Mouse (Mus musculus) midbrain, embryonic 15.5 days (tissue): ENCODE results near the gene Ldah. TPM values are rescaled to one million over a fixed set of nuclear protein-coding genes. Genes with fewer than 3 reads are reported as not detected.

Experiments
- ATAC-seq: fragments of 200-750 bp; cut with Nextera tagmentation; replicated peaks from 2 replicates; pipeline ENCODE4 v1.8.0; 2017; ENCODE audit warnings: moderate TSS enrichment
- H3K27ac ChIP-seq: fragments of 300-500 bp; sonication (generic); 2 replicates; pipeline ENCODE4 v1.5.1; 2015; ENCODE audit warnings: mild to moderate bottlenecking, inconsistent platforms
- H3K27me3 ChIP-seq: fragments of 300-500 bp; sonication (generic); replicated peaks from 2 replicates; pipeline ENCODE4 v1.6.1; 2015; ENCODE audit warnings: inconsistent platforms
- H3K36me3 ChIP-seq: fragments of 300-500 bp; sonication (generic); replicated peaks from 2 replicates; pipeline ENCODE4 v1.6.1; 2015; ENCODE audit warnings: inconsistent platforms
- H3K4me1 ChIP-seq: fragments of 300-500 bp; sonication (generic); 2 replicates; pipeline ENCODE4 v1.6.1; 2015; ENCODE audit warnings: inconsistent platforms
- H3K4me2 ChIP-seq: fragments of 300-500 bp; sonication (generic); 2 replicates; pipeline ENCODE4 v1.6.1; 2015; ENCODE audit warnings: inconsistent platforms, mild to moderate bottlenecking, moderate library complexity
- H3K4me3 ChIP-seq: fragments of 300-500 bp; sonication (generic); 2 replicates; pipeline ENCODE4 v1.5.1; 2015; ENCODE audit warnings: mild to moderate bottlenecking, inconsistent platforms
- H3K9ac ChIP-seq: fragments of 300-500 bp; sonication (generic); 2 replicates; pipeline ENCODE4 v1.6.1; 2015; ENCODE audit warnings: mild to moderate bottlenecking, inconsistent platforms
- H3K9me3 ChIP-seq: fragments of 300-500 bp; sonication (generic); 2 replicates; pipeline ENCODE4 v1.6.1; 2016; ENCODE audit warnings: inconsistent platforms
- WGBS: fragments of 180-500 bp; shearing (Covaris S2); methylation state at CpG from one replicate; pipeline ENCODE4 v1.1.7; 2015; ENCODE audit warnings: mixed read lengths; 5-methylcytosine and 5-hydroxymethylcytosine counted together
- polyA plus RNA-seq: library from polyadenylated mRNA; unstranded; fragments of >200 nt; fragmentation: Nextera tagmentation; extraction: Ambion mirVana; gene quantifications from 2 replicates; pipeline ENCODE4 v1.2.1, GENCODE M21; 2015

Gene Ldah
- polyA plus RNA-seq, 1 experiment from 2014 or later, result 67.7 TPM

DNA sequence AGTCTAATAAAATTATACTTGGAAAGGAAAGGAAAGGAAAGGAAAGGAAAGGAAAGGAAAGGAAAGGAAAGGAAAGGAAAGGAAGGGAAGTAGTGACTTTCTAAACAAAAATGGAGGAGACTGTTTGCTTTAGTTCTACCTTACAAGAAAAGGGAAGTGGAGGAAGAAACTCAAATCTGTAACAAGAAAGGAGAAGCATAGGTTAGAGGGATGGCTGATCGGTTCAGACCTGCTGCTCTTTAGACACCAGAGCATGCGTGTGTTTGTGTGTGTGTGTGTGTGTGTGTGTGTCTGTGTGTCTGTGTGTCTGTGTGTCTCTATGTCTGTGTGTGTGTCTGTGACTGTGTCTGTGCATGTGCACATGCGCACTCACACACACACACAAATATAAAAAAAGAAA is 23.2 kb downstream of the Ldah start:
- H3K9ac ChIP-seq, result no peak overlapping the region
- H3K4me1 ChIP-seq, result no peaks in the 10 kb centered on the region
- no peak overlapping the region for H3K4me3 ChIP-seq
- no peak overlapping the region for H3K4me2 ChIP-seq
- WGBS, result 96% methylated on average over 3 of the region's 3 CpGs
- H3K27me3 ChIP-seq, result no peaks in the 10 kb centered on the region
- H3K9me3 ChIP-seq, result no peaks in the 10 kb centered on the region
- ATAC-seq, result no peak
- 0 out of 2 replicates have a peak, but pooled peaks cover 4% of the 10 kb centered on the region for H3K36me3 ChIP-seq
- H3K27ac ChIP-seq, result no peak overlapping the region

DNA sequence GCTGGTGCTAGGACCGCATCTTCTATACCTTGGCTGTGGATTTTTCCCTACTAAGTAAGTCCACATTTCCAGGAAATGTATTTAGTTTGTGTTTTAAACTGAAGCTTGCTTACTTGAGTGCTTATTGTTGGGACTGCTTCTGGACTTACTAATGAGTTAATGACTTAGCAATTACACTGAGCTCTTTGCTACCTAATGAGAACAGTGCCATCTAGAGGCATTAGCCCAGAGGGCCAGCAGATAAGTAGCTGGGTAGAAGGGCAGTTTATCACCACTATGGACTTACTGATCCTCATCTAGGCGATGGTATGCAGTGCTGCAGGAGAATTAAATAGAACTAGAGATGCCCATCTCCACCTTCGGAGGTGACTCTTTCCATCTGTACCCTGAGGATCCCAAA is 24.8 kb downstream of the Ldah start:
- no peak overlapping the region for H3K9ac ChIP-seq
- ATAC-seq, result no peak
- H3K4me3 ChIP-seq, result no peak overlapping the region
- H3K9me3 ChIP-seq, result no peaks in the 10 kb centered on the region
- H3K4me2 ChIP-seq, result no peak overlapping the region
- no peaks in the 10 kb centered on the region for H3K27me3 ChIP-seq
- 83% methylated on average over 3 of the region's 3 CpGs for WGBS
- no peaks in the 10 kb centered on the region for H3K4me1 ChIP-seq
- 0 out of 2 replicates have a peak, but pooled peaks cover 4% of the 10 kb centered on the region for H3K36me3 ChIP-seq
- no peak overlapping the region for H3K27ac ChIP-seq

DNA sequence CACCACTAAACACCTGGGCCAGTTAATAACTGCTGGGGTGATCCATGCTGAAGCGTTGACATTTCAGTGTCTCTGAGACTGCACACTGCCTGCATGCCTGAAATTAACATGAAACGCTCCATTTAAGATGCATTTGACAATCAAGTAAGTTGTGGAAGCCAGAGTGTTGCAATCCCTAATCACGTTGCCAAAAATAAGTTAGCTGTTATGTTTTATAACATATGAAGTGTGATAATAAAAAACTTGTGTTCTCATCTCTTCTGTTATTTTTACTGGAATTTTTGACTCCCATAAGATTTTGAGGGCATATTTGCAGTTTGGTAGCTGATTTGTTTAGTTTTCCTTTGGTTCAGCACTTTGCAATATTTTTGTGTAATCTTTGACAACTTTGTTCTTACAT is 34.3 kb downstream of the Ldah start:
- no peak for ATAC-seq
- H3K27me3 ChIP-seq, result no peaks in the 10 kb centered on the region
- H3K4me2 ChIP-seq, result no peak overlapping the region
- H3K36me3 ChIP-seq, result no peaks in the 10 kb centered on the region
- H3K9ac ChIP-seq, result no peak overlapping the region
- no peaks in the 10 kb centered on the region for H3K9me3 ChIP-seq
- no peak overlapping the region for H3K4me3 ChIP-seq
- H3K4me1 ChIP-seq, result no peaks in the 10 kb centered on the region
- no peak overlapping the region for H3K27ac ChIP-seq
- WGBS, result 86% methylated on average over 3 of the region's 3 CpGs

DNA sequence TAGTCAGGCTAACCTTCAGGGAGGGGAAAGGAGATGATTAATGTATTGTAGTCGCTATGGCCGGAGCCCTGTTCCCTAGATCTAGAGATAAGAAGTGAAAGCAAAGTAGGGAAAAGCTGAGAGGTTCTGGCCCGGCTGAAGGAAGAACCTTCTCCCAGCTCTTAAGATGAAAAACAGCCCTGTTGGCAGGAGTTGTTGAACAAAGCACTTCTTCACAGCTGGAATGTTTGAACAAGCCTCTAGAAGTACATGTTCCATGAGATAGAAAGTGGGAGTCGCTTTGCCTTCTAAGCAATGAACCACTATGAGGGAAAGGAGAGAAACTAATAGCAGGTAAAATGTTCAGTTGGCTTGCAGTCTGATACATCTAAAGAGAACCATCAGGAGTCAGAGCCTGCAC is 36.8 kb downstream of the Ldah start:
- Histone ChIP-seq H3K4me2 (no peak overlapping the region), H3K9me3 (no peaks in the 10 kb centered on the region), H3K27me3 (no peaks in the 10 kb centered on the region), H3K4me3 (no peak overlapping the region), H3K27ac (no peak overlapping the region), H3K36me3 (no peaks in the 10 kb centered on the region), H3K9ac (no peak overlapping the region), H3K4me1 (no peaks in the 10 kb centered on the region)
- 83% methylated on average over 4 of the region's 4 CpGs for WGBS
- ATAC-seq, result no peak

DNA sequence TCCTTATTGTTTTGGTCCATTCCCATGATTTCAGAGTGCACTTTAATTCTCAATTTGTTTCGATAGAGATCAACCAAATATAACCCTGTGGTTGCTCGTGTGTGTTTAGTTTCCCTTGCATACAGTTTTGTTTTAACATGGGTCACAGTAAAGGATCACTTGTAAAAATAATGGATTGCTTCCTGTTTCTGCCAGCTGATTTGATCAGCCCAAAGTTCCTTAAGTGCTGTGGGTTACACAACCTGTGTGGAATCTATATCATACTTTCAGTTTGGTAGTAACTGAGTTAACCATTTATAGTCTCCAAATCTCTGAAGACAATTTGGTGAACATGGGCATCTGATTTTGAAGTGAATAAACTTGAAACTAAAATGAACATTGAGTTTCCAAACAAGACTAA is 52.4 kb downstream of the Ldah start:
- Histone ChIP-seq H3K27ac (no peak overlapping the region), H3K4me2 (no peak overlapping the region), H3K36me3 (no peaks in the 10 kb centered on the region), H3K9me3 (no peaks in the 10 kb centered on the region), H3K4me1 (no peaks in the 10 kb centered on the region), H3K4me3 (no peak overlapping the region), H3K27me3 (no peaks in the 10 kb centered on the region), H3K9ac (no peak overlapping the region)
- WGBS, result 87% methylated on average over 2 of the region's 2 CpGs
- no peak for ATAC-seq

DNA sequence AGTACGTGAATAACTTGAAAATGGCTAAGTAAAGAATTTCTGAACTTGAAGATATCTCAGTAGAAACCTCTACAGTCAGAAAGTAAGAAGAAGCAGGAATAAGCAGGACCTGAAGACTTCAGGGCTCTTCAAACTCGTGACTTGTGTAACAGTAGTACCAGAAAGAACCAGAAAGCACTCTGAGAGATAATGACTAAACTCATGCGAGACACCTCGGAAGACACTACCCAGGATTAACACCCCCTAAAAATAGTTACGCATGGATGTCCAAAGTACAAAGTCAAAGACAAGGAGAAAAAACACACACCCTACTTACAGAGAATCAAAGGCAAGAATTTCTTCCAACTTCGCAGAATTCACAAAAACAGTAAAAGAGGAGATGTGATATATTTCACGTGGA is 58.4 kb downstream of the Ldah start:
- H3K4me2 ChIP-seq, result no peak overlapping the region
- H3K27me3 ChIP-seq, result no peaks in the 10 kb centered on the region
- H3K9me3 ChIP-seq, result no peaks in the 10 kb centered on the region
- 89% methylated on average over 7 of the region's 7 CpGs for WGBS
- no peak overlapping the region for H3K9ac ChIP-seq
- H3K36me3 ChIP-seq, result no peaks in the 10 kb centered on the region
- no peaks in the 10 kb centered on the region for H3K4me1 ChIP-seq
- no peak for ATAC-seq
- H3K27ac ChIP-seq, result no peak overlapping the region
- H3K4me3 ChIP-seq, result no peak overlapping the region

DNA sequence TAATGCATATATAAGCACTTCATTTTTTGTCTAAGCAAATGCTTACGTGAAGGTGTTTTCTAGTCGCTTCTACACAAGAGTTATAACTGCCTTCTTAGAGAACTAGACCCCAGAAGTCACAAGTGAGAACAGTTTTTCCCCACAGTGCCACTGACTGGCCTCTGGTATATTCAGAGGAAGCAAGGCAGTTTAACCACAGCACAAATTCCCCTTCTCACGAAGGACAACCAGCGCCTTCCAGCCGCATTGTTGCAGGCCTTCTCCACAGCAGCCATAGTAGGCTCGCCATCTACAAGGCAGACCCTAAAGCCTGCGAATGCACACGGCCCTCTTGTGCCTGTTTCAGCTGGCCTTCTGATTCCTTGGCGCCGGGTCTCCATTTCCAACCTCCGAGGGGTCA is 61.7 kb downstream of the Ldah start:
- Histone ChIP-seq H3K9me3 (no peaks in the 10 kb centered on the region), H3K36me3 (no peaks in the 10 kb centered on the region), H3K4me1 (no peaks in the 10 kb centered on the region), H3K4me2 (no peak overlapping the region), H3K9ac (no peak overlapping the region), H3K4me3 (no peak overlapping the region), H3K27ac (no peak overlapping the region), H3K27me3 (no peaks in the 10 kb centered on the region)
- ATAC-seq, result no peak
- 94% methylated on average over 11 of the region's 11 CpGs for whole genome bisulfite sequencing

DNA sequence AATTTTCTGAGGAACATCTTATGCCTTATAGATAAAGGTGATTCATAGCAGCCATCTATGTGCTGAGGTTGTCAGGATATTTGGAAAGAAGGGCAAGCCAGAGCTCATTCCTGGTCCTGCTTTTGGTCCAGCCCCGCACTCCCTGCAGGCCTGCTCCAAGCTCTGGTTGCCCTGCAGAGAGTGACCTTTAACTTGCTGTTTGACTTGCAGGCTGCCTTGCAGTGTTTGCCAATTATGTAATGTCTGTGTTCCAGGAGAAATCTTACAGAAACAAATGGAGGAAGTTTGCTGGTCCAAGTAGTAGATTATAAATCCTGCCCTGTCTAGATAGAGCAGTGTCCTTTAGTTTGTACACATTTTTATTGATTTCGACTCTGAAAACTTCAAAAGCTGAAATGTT is 63.5 kb downstream of the Ldah start:
- Histone ChIP-seq H3K27me3 (no peaks in the 10 kb centered on the region), H3K4me3 (no peak overlapping the region), H3K4me2 (no peak overlapping the region), H3K27ac (no peak overlapping the region), H3K4me1 (no peaks in the 10 kb centered on the region), H3K9me3 (no peaks in the 10 kb centered on the region), H3K9ac (no peak overlapping the region), H3K36me3 (no peaks in the 10 kb centered on the region)
- WGBS, result 96% methylated on average over 2 of the region's 2 CpGs
- ATAC-seq, result no peak

DNA sequence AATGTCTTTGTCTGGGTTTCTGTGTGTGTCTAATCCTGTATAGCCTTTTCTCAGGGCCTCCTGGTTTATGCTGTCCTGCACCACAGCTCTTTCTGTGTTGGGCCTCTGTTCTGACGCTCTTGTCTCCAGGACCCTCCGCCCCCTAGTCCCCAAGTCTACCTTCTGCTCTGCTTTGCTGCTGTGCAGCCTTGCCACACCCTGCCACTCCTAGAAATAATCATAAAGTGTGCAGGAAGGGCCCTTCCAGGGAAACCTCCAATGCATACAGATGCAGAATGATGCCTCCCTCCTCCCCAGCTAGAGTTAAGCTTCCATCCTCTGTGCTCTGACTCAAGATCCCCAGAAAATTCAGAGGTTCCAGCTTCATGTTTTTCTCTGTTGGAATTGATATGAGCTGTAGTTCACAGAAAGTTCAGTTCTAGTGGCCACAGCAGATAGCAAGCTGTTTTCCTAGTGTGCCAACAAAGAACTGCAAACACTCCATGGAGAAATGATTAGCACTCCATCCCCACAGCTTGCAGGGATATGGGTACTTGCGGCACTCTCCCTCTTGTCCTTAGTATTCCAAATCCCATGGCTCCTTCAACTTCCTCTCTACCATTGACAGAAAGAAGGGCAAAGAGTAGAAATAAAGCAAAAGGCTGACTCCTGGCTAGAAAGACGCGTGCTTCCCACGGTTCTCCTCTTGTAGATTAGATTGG is 65.7 kb downstream of the Ldah start:
- Histone ChIP-seq H3K27ac (no peak overlapping the region), H3K4me3 (no peak overlapping the region), H3K27me3 (no peaks in the 10 kb centered on the region), H3K36me3 (no peaks in the 10 kb centered on the region), H3K4me2 (no peak overlapping the region), H3K4me1 (no peaks in the 10 kb centered on the region), H3K9ac (no peak overlapping the region), H3K9me3 (no peaks in the 10 kb centered on the region)
- WGBS, result 85% methylated on average over 6 of the region's 6 CpGs
- ATAC-seq, result no peak

DNA sequence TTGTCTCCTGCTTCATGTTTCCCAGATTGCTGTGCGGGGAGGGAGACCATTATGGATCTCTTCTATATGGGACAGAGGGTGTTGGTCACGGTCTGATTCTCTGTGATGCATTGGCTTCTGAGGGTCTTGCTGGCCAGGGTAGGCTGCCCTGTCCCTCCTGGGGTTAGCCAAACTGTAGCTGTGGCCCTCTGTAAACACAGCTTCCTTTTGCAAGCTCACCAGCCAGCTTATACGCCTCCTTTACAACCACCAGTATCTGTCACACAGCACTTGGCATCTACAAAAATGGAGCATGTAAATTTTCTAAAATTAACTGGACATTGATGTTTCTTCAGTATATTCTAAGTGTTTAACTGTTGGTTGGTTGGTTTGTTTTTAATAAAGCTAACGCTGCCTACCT is 67.5 kb downstream of the Ldah start:
- Histone ChIP-seq H3K27ac (no peak overlapping the region), H3K36me3 (no peaks in the 10 kb centered on the region), H3K4me1 (no peaks in the 10 kb centered on the region), H3K4me2 (no peak overlapping the region), H3K4me3 (no peak overlapping the region), H3K27me3 (no peaks in the 10 kb centered on the region), H3K9me3 (no peaks in the 10 kb centered on the region), H3K9ac (no peak overlapping the region)
- WGBS, result 87% methylated on average over 4 of the region's 4 CpGs
- ATAC-seq, result no peak

DNA sequence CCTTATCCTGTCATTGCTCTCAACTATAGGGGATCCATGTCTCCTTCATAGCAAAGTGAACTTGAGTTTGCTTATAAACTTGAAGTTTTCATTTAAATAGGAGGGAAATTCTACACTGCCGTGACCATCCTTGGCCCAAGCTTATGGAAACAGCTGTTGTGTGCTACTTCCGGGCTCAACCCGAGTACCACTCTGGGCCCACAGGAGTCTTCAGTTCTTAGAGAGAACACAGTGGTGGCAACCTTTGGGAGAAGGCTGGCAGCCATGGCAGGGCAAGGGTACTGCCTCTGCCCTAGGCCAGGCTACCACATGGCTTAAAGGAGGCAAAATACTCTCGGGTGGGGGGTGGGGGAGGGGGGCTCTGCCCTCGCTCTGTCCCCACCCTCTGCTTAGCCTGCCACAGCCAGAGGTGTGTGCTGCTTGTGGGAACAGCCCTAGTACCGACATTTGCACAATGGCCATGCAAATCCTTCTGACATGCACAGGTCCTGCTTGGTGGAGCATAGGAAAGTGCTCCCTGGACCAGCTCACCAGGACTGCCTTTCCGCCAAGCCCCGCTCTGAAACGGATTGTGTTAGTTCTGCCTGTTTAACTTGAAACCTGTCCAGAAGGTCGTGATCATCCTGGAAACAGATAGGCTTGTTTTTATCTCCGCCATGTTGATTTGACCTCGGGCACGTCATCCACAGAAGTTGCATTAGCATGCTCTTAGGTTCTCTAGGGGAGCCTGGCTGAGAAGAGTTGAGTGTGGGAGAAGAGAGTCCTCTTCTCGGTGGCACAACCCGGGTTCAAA is 73.5 kb downstream of the Ldah start:
- WGBS, result 82% methylated on average over 15 of the region's 15 CpGs
- no peaks in the 10 kb centered on the region for H3K9me3 ChIP-seq
- no peak overlapping the region for H3K27ac ChIP-seq
- no peaks in the 10 kb centered on the region for H3K27me3 ChIP-seq
- no peaks in the 10 kb centered on the region for H3K4me1 ChIP-seq
- H3K36me3 ChIP-seq, result no peaks in the 10 kb centered on the region
- no peak overlapping the region for H3K4me2 ChIP-seq
- ATAC-seq, result no peak
- no peak overlapping the region for H3K4me3 ChIP-seq
- H3K9ac ChIP-seq, result no peak overlapping the region

DNA sequence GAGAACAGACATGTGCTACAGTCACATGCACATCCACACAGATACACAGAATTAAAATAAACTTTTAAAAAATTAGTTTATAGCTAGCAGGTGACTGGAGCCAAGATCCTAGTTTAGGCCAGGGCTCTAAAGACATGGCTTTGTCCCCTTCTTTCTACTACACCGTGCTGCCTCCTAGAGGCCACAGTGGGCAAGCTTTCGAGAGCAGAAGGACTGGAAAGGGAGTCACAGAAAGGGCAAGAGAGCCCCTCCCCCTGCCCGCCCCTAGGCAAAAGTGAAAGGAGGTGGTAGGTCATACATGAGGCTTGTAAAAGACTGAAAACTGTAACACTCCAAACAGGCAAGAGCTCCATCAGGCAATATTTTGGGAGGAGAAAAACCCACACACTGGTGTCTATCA is 80.1 kb downstream of the Ldah start:
- no peak for ATAC-seq

DNA sequence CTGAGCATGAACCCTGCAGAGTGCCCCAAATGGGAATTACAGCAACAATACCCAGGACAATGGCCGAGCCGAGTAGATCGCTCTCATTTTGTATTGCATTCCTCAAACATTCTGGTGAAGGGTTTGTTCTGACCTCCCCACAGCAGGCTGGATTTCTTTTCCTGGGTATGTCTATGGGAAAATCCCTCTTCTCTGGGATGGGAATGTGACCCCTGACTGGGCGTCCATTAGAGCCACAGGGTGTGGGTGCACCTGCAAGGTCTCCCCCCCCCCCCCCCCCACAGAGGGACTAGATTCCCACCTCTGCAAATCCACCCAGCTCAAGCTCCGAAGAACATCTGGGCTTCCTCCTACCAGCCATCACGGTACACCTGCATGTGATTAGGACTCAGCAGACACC is 81.2 kb downstream of the Ldah start:
- no peak overlapping the region for H3K4me3 ChIP-seq
- no peak overlapping the region for H3K9ac ChIP-seq
- no peaks in the 10 kb centered on the region for H3K9me3 ChIP-seq
- H3K4me1 ChIP-seq, result peaks cover 15% of the 10 kb centered on the region
- 61% methylated on average over 6 of the region's 6 CpGs for WGBS
- H3K36me3 ChIP-seq, result no peaks in the 10 kb centered on the region
- H3K4me2 ChIP-seq, result no peak overlapping the region
- no peak for ATAC-seq
- peaks cover 5% of the 10 kb centered on the region; the same call in 1 of the 2 replicates for H3K27me3 ChIP-seq
- H3K27ac ChIP-seq, result no peak overlapping the region

More for the DNA sequence above, 80.1 kb downstream of the Ldah start:
- H3K4me2 ChIP-seq, result no peak overlapping the region
- 64% methylated on average over 3 of the region's 3 CpGs for WGBS
- H3K4me3 ChIP-seq, result no peak overlapping the region
- no peaks in the 10 kb centered on the region for H3K9me3 ChIP-seq
- no peaks in the 10 kb centered on the region for H3K36me3 ChIP-seq
- H3K27ac ChIP-seq, result no peak overlapping the region
- no peak overlapping the region for H3K9ac ChIP-seq
- peaks cover 15% of the 10 kb centered on the region for H3K4me1 ChIP-seq
- no peaks in the 10 kb centered on the region for H3K27me3 ChIP-seq
